Mouse (Mus musculus) liver, postnatal 0 days (tissue): ENCODE results near the gene Prr5l.

ENCODE experiments used
- CTCF ChIP-seq: sonication (generic); IDR thresholded peaks from 2 replicates; pipeline ENCODE4 v1.5.1; 2016; ENCODE audit warnings: antibody characterized with exemption, low read depth
- EP300 ChIP-seq: IDR thresholded peaks from 2 replicates; pipeline ENCODE4 v1.6.1; 2016; ENCODE audit warnings: antibody characterized with exemption, low read depth, mild to moderate bottlenecking

- TF ChIP-seq EP300 (no peak), CTCF (peak; percentile 84)
Measured at GRCm38 (mm10) chr2:101796287-101797115, 86.3 kb downstream of the Prr5l start.
